Mouse (Mus musculus) retina, postnatal 1 day (tissue): ENCODE data around the gene Plekha6.

Experiments used
- DNase-seq: peaks from one replicate; pipeline ENCODE4 v3.0.0-alpha.2; 2012

Gene Plekha6

DNA sequence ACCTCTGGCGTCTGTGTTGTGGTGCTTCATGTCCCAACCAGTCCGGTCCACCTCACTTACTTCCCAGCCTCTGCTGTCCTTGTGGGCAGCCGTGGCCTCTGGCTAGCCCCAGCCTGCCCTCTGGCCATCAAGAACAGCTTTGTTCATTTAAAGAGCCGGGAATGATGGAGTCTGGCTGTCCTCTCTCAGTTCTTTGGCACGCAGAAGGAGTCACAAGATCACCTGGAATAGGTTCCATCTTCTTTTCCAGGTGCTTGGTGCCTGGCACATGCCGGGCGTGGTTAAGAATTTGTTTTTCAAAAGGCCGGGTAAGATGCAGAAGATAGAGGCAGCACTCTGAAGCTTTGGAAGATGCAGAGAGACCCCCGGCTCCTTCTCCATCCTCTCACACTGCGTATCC, 51.7 kb downstream of the Plekha6 start:
- no peak for DNase-seq

DNA sequence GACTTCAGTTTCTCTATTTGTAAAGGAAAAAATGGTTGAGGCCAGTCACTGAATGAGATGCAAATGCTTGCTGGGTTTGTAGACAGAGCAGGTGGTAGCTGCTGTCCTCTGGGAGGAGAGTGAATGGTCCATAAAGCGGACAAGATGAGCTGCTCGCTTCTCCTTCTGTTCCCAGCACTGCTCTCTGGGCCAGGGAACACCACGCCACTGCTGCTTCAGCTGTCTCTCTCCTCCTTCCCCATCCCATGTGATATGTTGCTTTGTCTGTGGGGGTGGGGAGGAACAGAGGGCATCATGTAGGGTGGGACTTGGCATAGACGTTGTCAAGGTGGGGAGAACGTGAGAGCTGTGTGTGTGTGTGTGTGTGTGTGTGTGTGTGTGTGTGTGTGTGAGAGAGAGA, 53.0 kb downstream of the Plekha6 start:
- no peak for DNase-seq

DNA sequence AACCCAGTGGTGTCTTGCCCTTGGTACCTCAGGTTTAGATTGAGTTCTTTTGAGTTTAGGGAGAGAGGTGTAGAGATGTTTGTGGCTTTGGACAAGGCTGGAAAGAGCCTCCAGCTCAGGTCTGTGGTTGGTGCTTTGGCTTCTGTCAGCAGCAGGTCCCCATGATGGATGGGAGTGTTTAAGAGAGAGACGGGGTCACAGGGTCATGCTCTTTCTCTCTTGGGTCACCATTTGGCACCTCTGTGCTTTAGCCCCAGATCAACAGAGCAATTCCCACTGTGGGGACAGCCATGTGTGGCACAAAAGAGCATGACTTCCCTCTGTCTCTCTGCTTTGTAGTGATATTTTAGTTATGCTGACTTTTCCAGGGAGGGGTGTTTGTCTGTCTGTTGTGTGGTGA, 55.1 kb downstream of the Plekha6 start:
- no peak for DNase-seq

DNA sequence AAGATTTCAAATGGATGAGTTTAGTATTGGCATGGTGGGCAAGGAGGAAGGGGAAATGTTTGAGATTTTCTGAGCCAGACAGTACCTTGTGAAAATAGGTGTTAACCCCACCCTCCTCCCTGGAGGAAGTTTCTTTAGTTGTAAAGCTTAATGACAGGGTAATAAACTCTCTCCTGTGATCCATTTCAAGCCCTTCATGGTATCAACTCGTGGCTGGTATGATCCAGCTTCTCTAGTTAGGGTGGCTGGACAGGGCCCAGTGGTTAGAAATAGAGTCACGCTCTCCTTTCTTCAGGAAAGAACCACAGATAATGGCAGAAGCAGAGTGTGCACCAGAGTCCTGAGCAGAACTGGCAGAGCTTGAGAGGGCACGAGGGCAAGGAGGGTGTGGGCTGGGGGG, 57.4 kb downstream of the Plekha6 start:
- DNase-seq = no peak

DNA sequence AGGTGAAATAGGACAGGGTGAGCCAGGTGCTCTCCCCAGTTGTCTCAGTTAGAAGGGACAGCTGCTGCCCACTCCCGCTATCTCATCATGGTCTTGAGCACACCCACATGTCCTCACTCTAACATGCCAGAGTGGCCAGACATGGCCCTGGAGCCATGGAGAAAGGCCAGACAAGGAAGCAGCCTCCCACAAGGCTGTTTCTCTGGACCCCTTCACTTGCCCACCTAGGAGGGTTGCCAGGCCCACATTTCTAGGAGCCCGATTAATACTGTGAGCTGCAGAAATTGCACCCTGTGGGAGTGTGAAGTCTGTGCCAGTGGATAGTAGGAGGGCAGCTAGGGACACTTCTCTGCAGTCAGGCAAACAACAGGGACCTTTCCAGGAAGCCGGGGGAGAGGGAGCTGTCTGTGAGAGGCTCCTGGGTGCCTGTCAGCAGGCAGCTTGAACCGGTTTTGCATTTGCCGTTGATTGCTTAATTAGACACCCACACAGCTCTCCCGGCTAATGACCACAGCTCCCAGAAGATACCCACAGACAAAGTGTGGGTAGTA, 58.5 kb downstream of the Plekha6 start:
- peak; percentile 75 for DNase-seq

DNA sequence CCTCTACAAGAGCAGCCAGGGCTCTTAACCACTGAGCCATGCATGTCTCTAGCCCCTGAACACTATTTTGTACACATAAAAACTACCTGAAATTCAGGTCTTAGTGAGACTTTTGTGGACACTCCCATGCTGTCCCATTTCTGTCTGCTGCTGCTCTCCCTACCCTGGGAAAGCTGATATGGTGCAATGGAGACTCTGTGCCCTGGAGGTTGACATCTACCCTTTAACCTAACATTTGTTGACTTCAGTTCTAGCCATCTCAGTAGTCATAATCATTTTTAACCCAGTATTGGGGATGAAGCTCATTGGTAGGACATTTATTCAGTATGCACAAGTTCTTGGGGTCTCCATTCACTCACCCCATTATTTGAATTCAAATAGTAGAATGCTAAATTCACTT, 60.7 kb downstream of the Plekha6 start:
- no peak for DNase-seq

DNA sequence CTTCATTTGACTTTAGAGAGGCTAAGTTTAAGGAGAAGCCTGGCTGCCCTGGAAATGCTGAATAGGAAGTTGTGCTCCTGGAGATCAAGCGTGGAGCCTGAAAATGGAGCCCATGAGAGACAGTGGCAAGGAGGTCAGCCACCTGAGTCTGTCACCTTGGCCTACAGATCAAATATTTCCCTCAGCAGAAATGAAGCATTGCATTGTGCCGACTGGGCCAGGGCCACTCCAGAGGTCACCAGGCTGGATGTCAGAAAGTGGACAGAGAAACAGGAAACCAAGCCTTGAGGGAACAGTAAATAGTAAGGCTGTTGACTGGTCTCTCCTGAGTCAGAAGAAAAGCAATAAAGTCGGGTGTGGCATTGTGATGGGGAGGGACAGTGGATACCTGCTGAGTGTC, 61.1 kb downstream of the Plekha6 start:
- no peak for DNase-seq

DNA sequence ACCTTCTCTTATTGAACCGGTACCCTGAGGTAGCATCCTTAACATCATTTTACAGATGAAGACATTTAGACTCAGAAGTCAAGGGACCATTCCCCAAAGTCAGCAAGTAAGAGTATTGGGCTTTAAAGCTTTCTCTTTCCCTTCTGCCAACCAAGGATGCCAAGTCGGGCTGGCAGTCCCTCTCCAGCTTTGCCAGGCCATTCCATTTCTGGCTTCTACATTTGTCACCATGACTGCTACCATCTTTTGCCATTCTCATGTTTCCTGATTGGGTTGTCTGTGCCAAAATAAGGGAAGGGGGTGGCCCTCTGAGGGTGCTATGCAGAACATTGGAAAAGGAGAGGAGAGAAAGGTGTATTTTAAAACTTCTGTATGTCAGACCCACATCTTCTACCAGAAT, 61.6 kb downstream of the Plekha6 start:
- DNase-seq = no peak

DNA sequence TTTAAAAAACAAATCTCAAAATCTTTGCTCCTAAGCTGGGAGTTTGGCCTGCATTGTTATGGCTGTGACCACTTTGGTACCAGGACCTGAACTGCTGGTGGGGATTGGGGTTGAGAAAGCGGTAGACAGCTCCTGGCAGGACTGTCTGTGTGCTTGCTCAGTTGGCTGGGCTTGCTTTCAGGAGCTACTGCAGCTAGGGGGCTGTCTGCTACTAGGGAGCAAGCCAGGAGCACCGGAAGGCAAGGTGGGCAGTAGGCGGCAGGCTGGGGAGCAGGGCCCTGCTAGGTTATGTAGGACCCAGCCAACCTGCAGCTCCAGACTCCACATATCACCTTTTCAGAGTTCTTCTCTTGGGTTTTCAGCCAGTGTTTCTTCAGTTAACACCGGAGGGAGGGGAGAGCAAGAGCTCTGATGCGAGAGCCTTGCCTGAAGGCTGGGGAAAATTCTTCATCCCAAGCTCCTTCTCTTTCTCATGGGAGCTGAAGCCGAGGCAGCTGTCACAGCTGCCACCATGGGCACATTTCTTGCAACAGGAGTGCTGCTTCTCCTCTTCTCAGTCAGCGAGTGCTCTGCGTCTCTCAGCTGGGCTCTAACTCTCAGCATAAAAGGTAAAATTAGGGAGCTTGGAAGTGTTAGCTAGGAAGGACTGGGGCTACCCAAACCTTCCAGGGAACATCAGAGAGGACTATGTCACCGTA, 62.1 kb downstream of the Plekha6 start:
- DNase-seq = peak; percentile 20

DNA sequence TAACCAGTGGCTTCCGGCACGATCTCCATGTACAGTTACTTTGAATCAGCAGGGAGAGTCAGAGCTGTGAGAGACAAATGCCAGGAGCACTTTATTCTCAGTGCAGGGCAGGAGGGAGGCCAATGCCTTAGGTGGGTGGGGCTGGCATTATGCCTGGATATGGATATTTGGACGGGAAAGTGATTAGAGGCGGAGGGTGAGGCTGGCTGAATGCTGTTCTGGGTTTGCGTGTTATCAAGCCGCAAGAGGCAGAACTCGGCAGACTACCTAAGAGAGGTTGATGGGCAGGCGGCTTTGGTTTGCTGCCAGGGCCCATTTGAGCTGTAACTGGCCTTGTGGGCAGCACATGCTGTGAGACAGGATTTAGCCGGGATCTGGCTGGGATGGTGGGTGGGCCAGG, 62.9 kb downstream of the Plekha6 start:
- peak; percentile 36 for DNase-seq

DNA sequence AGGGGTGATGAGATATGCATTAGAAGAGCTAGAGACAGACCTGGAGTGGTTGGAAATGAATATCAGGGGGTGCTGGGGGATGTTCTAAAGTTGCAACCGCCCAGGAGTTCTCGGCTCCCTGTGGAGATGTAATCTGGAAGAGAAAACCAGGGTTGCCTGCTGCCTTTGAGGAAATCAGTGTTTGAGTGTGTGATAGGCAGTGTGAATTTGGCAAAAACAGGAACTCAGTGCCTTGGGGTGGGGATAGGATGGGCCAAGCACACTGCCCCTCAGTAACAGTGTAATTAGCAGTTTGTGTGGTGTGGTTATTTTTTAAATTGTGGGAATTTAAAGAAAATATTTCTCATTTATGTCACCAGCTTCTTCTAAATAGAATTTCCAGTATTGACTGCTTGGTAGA, 63.4 kb downstream of the Plekha6 start:
- DNase-seq = no peak

DNA sequence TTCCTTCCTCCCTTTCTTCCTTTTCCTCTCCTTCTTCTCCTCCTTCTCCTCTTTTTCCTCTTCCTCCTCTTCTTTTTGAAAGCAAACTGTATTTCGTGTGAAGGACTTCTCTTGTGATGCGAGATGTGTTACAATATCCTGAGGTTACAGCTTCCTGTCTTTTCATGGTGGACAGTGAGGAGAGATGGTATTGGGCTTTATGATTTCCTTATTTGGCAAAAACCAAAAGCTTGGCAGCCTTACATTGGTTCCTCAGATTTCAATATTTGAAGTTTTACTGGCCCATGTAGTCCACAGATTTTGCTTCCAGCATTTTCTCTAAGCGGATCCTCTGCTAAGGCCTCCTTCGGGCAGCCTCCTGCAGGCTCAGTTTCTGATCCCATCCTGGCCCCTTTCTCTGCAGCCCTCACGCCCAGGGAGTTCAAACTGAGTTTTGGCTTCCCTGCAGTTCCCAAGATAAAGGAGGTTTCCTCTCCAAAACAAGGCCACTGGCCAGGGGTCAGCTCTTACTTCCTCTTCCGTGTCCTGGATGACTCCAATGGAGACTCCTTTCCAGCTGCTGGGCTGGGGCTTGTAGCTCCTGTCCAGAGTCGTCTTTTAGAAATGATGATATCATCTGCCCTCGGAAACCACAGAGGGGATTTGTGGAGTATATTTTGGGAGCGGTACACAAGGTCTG, 64.9 kb downstream of the Plekha6 start:
- DNase-seq = no peak

DNA sequence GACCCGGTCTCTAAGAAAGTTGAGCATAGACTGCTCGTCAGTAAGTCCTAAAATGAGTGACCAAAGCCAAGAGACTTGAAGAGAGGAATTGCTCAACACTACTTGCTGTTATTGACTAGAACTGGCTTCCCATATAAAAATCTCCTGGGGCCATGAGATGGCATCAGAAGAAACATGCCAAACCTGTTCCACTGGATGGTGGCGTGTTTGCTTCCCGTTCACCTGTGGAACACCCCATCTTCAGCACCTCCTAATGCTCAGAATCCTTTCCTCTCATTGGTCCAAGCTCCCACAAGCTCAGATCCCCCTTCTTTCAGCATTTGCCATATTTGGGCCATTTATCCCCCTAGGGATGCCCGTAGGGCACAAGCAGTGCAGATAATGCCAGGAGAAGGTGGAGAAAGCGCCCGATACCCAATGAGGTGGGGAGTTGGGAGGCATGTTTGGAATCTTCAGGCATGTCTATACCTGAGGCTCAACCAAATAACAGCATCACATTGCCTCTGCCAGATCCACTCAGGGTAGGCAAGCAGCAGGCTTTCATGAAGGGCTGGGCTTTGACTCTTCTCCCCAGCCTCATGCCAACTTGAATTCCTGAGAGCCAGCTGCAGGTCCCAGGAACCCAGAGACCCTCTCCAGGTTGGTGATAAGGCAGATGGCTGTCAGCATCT, 67.6 kb downstream of the Plekha6 start:
- DNase-seq = no peak

DNA sequence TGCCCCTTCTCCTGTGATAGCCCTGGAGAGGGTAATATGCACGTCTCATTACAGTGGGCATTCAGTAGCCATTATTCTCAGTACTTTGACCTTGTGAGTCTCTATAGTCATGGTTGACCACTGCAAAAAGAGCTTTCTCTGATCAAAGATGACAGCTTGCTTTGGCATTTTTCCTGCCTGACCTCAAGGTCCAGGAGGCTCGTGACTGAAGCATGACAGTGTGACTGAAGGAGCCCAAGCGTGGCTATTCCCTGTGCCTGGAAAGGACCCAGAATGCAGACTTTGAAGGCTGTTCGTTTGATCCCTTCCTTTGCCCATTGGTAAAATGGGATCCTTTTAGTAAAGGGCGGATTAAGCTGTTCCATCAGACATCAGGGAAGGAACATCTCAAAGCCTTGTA, 71.9 kb downstream of the Plekha6 start:
- no peak for DNase-seq

DNA sequence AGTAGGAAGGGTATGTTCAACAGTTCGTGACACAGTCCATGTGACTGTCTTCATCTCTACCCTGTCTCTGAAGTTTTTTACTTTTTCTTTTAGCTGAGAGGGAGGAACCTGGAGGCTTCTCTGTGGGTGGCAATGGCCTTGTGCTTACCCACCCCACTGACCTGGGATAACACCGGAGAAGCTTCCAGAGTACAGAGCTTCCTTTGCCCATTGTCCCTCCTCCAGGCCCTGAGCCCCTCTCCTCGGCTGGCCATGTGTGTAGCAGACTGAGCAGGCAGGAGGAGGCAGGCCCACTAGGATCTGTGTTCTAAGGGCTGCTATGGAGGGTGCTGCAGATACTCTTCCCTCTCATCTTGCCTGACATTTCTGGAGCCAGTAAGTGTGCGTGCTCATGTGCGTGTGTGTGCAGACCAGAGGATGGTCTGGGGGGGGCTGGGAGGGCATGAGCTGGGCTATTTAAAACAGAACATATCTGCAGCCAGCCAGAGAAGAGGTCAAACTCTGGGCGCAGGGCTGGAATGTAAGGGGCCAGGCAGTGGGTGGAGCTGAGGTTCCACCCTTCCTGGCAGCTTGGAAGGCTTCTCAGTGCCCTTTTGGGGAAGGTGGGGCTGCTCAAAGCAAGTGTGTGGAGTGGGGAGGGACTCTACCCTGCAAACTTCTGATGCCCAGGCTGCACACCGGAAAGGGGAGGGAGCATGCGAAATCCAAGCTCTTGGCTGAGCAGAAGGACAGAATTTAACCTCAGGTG, 72.9 kb downstream of the Plekha6 start:
- no peak for DNase-seq

DNA sequence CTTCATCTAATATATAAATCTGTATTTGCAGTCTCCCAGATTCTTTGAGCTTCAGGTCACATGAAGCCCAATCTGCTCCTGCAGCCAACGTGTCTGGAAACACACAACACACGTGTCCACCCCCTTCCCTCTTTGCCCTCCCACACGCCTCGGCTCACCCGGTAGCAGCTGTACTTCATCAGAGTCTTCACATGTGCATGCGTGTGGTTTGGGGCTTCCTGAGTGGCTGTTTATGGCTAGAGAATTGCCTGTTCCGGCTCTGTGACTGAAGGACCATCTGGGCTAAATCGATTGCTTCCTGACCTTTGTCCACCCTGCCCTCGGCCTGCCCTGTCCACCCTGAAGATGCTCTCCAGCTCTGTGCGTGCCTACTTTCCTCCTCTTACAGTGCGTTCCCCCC, 73.7 kb downstream of the Plekha6 start:
- DNase-seq = no peak

DNA sequence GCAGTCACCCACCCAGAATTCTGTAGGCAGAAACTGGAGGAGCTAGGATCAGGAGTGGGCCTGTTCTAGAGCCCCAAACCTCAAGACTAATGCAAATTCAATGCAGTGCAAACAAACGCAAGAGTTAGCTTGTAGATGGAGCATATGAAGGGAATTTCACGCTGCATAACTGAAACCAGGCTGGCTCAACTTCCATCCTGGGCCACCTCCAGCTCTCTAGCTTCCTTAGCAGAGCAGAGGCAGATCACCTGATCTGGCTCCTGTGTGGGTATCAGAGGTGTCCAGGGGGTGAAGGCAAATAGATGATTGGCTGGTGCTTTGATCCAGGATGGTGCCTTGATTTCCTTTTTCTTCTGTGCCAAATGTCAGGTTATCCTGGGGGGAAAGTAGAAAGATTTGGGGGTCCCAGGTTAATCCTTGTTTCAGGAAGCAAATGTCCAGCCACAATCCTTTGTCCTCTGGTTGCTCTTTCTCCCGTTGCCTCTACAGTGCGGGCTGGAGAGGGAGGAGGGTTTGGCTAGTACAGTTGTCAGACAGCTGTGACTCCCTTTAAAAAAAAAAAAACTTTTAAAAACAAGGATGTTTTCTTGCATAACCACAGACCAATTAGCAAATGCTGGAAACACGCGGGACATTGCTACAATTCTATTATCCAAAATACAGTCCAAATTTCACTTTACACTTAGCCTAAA, 75.3 kb downstream of the Plekha6 start:
- DNase-seq = no peak

DNA sequence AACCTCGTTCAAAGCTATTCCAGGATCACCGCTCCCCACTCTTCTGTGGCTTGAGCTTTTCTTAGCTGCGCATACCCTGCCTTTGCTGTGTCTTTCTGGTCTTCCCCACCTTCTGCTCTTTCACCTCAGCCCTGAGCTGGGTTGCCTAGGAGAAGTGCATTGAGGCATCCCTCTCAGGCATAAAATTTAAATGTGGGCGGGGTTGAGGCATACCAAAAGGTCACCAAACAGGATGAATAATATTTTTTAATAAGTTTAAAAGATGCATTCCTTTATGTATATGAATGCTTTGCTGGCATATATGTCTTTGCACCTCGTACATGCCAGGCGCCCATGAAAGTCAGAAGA, 75.8 kb downstream of the Plekha6 start:
- no peak for DNase-seq

DNA sequence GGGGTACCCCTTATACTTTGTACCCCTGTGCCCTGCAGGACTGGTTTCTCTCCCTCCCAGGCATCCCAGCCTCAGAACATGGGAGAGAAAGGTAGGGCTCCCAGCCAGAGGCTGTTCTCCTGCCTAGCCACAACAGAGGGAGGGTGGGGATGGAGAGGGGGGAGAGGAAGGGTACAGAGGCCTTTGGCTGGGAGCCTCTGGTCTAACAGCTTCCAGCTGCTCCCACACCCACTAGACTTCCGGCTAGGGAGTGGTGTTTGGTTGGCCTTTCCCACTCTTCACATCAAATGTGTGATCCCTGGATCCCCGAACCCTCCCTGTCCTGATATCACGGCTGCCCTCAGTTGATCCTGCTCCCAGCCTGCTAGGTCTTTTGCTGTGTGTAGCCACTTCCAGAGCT, 76.9 kb downstream of the Plekha6 start:
- no peak for DNase-seq

DNA sequence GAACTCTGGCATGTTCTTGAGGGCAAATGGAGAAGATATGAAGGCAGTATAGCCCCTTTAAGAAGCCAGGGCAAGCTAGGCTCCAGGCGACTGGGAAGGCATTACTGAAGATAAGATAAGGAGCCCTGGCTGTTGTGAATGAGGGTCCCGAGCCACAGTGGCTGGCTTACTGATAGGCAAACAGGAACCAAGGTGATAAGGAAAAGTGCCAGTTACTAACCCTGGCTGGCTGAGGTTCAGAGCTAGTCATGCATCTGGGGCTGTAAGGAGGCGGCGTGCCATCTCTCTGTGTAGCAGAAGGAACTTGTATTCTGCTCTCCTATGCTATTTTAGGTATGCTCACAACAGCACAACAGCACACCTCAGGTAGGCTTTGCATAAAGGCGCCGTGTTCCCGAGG, 80.7 kb downstream of the Plekha6 start:
- no peak for DNase-seq

DNA sequence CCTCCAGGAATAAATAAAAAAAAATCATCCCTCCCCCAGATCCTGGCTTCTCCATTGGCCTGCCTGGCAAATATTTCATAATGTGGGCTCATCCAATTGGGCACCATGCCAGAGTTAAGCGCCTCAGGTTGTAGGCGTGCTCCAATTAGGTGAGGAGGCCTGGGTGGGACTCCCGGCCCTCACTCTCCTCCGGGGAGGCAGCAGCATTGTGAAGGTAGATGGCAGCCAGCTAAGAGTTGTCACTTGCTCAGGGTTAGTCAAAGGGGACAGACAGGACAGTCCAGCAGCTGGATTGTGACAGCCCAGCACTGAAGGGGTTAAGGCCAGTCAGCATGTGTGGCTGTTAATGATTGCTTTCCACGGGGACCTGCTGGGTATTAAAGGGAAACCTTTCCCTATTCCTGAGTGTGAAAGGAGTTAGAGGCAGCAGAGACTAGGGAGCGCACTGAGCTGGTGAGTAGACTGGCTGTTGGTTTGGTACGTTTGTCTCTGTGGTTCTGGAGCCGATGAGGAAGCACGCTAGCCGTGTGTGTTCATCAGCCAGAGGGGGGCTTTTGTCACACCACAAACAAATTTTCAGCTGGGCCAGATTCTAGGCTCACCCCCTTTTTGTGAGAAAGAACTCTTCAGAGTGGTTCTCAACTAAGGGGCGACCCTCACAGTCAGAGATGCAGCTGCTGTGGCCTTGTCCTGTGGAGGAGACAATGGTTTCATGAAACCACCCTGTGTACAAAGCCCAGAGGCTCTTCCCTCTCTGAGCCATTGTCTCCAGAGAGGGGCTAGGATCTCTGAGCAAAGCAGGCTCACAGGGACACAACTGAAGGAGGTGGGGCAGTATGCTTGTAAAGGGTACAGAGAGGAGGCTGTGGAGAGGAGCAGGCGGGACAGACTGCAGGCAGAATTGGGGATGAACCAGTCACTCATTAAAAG, 81.9 kb downstream of the Plekha6 start:
- peak; percentile 78 for DNase-seq

DNA sequence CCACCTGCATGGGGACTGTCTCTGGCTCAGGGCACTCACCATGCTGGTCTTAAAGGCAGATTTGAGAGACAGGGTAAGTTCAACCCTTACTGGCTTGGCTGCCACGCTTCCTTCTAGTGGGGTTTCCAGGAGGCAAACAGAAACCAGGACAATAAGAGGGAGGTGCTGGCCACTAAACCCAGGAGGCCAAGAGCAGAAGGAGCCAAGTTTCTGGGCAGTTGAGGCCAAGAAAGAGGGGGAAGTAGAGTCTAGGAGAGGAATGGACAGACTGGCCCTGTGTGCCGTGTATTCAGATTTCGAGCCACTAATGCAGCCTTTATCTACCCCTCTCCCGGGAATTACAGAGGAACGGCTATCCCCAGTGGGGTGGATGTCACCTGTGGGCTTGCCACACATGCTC, 83.2 kb downstream of the Plekha6 start:
- DNase-seq = no peak
